Mouse (Mus musculus) heart, adult 2 months (tissue): ENCODE measurements around the gene Hbq1a.
A peak's percentile ranks its signal among the peaks of the same experiment; 100 is the strongest.

ENCODE experiments used
- CTCF ChIP-seq: fragments of 200-600 bp; IDR thresholded peaks from 2 replicates; pipeline ENCODE4 v1.8.1; 2022; ENCODE audit warnings: antibody characterized with exemption, mild to moderate bottlenecking, moderate library complexity
- EP300 ChIP-seq: fragments of 200-500 bp; IDR thresholded peaks from 2 replicates; pipeline ENCODE4 v1.6.1; 2011; ENCODE audit warnings: low read depth, low read length, control low read depth; ENCODE audit not compliant: insufficient read depth
- POLR2A ChIP-seq: fragments of 200-500 bp; IDR thresholded peaks from 2 replicates; pipeline ENCODE4 v1.6.1; 2011; ENCODE audit warnings: mild to moderate bottlenecking, low read depth, low read length, control low read depth; ENCODE audit not compliant: insufficient read depth

GRCm38 (mm10) chr11:32267188-32267884, 32.5 kb upstream of the Hbq1a start, which contains the start of gene Nprl3:
- TF ChIP-seq CTCF (peak; percentile 12; the same call in 1 of the 2 replicates), POLR2A (peak; percentile 91), EP300 (0 out of 2 replicates have a peak, but pooled peaks have one; percentile 42)
